Mouse (Mus musculus): ENCODE results near the gene Fgf22. TPM values are rescaled to one million over a fixed set of nuclear protein-coding genes. Genes with fewer than 3 reads are reported as not detected.

Fgf22 gene
- 2.5 and 3.9 TPM in 2 replicates for polyA plus RNA-seq (2015; fragmentation: Nextera tagmentation; extraction: Ambion mirVana)

DNA sequence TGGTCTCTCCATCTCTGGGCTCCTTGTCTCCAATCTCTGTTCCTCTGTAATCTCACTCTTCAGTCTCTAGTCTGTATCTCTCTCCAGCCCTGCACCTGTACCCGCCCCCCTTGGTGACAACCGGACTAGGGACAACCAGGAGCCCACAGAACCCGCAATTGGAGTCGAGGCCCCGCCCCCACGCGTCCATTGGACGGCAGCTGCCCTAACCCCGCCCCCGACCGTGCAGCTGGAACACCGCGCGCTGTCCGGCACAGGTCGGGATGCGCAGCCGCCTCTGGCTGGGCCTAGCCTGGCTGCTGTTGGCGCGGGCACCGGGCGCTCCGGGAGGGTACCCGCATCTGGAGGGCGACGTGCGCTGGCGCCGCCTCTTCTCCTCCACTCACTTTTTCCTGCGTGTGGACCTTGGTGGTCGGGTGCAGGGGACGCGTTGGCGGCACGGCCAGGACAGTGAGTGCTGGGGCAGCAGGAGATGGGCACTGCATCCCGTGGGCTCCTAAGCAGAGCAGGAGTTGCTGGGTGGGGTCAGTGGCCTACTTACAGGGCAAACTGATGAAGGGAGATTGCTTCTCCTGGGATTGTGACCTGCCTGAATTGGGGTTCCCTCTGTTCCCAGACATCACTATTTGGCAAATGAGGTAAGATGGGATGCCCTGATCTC, at the start of gene Fgf22:
Gene Fgf22 (plus strand): TSS at position 221 of the 661 bp plus-strand sequence.
- Histone ChIP-seq H3K27me3 (no peaks in the 10 kb centered on the region), H3K36me3 (peaks cover 38% of the 10 kb centered on the region), H3K4me1 (peaks cover 10% of the 10 kb centered on the region), H3K9me3 (replicated peaks) (no peaks in the 10 kb centered on the region), H3K9ac (peak within 1 kb of the TSS; percentile 18; the same call in 1 of the 2 replicates), H3K4me2 (replicated peaks) (peak within 1 kb of the TSS; percentile 63), H3K4me3 (replicated peaks) (peak within 1 kb of the TSS; percentile 31), H3K27ac (replicated peaks) (no peak within 1 kb of the TSS)
- WGBS: under 1% methylated on average over 36 of the region's 36 CpGs
- peak; percentile 79 for ATAC-seq (ENCODE audit: insufficient number of reproducible peaks, low FRiP score, low TSS enrichment, low read depth)

DNA sequence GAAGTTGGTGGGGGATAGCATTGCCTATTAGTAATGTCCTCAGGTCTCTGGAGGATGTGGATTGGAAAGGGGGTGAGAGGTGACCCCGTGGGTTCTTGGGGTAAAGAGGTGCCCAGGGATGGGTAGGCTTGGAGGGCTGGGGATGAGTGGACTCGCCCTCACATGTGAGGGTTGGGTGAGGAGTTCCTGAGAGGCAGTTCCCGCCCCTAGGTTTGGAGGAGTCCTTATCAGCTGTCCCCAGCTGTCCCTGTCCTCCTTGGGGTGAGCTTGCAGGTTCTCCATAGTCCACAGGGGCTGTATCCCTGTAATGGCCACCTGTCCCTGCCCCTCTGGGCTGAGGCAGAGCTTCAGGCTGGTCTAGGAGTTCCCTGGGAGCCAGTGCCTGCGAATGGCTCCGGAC, 48.9 kb upstream of the Fgf22 start:
- ATAC-seq (ENCODE audit: insufficient number of reproducible peaks, low FRiP score, low TSS enrichment, low read depth): no peak
- no peaks in the 10 kb centered on the region for H3K27me3 ChIP-seq
- H3K9ac ChIP-seq: 0 out of 2 replicates have a peak overlapping the region, but pooled peaks have one; percentile 99
- H3K9me3 ChIP-seq (replicated peaks): no peaks in the 10 kb centered on the region
- H3K4me1 ChIP-seq: peaks cover 41% of the 10 kb centered on the region
- peaks cover 30% of the 10 kb centered on the region for H3K36me3 ChIP-seq
- peak overlapping the region; percentile 83 for H3K4me3 ChIP-seq (replicated peaks)
- 77% methylated on average over 5 of the region's 5 CpGs for WGBS
- H3K27ac ChIP-seq (replicated peaks): 0 out of 2 replicates have a peak overlapping the region, but pooled peaks have one; percentile 1
- H3K4me2 ChIP-seq (replicated peaks): peak overlapping the region; percentile 78

DNA sequence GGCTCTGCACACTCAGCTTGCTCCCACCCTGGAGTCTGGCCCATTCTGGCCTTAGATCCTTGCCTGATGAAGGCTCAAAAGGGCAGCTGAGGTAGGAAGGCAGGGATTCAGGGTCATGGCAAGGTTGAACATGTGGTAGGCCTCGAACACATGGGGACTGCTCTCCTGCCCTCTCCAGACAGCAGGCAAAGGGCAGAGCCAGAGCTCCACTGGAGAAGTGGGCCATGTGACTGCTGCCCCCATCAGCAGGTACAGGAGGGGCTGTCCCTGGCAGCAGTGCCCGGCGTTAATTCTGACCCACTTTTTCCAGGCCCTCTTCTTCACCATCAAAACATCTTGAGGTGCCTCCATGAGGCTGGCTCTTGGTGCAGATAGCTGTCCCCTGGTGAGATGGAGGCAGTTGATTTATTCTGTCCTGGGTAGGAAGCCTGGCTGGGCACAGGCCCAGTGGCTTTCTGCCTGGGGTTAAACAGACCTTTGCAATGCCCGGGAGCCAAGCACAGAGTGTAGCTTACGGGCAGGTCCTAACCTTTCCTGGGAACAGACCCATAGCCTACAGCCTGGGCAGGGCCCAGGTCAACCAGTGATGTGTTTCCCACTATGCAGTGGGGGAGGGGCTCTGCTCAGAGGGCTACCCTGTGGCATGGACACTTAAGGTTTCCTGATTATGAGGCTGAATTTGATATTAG, 48.3 kb upstream of the Fgf22 start:
- Histone ChIP-seq H3K4me3 (replicated peaks) (no peak overlapping the region), H3K36me3 (peaks cover 36% of the 10 kb centered on the region), H3K9me3 (replicated peaks) (no peaks in the 10 kb centered on the region), H3K4me2 (replicated peaks) (peak overlapping the region; percentile 78), H3K4me1 (peaks cover 35% of the 10 kb centered on the region), H3K9ac (no peak overlapping the region; the same call in 1 of the 2 replicates), H3K27me3 (no peaks in the 10 kb centered on the region), H3K27ac (replicated peaks) (0 out of 2 replicates have a peak overlapping the region, but pooled peaks have one; percentile 1)
- no peak for ATAC-seq (ENCODE audit: insufficient number of reproducible peaks, low FRiP score, low TSS enrichment, low read depth)
- WGBS: 81% methylated on average over 5 of the region's 5 CpGs

DNA sequence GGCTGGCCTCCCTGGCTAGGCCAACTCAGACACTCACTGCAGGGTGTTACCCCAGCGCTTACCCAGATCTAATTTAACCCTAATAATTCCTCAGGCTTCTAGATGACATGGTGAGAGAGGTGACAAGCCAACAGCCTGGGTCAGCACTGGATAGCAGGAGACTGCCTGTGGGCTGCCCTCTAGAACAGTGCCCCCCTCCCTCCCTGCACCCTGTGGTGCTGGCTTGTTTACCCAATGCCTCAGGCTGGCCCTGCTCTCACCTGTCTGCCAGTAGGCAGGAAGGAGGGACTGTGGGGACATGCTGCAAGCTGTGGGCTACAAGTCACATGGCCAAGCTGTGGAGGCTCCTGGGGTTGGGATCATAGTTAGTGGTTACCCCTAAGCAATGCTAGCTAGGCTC, 47.7 kb upstream of the Fgf22 start:
- Histone ChIP-seq H3K4me2 (replicated peaks) (no peak overlapping the region), H3K4me3 (replicated peaks) (no peak overlapping the region), H3K27me3 (no peaks in the 10 kb centered on the region), H3K27ac (replicated peaks) (no peak overlapping the region), H3K9ac (no peak overlapping the region), H3K4me1 (peaks cover 33% of the 10 kb centered on the region), H3K9me3 (replicated peaks) (no peaks in the 10 kb centered on the region), H3K36me3 (peaks cover 42% of the 10 kb centered on the region)
- no peak for ATAC-seq (ENCODE audit: insufficient number of reproducible peaks, low FRiP score, low TSS enrichment, low read depth)
- 80% methylated on average over 1 of the region's 1 CpGs for WGBS

DNA sequence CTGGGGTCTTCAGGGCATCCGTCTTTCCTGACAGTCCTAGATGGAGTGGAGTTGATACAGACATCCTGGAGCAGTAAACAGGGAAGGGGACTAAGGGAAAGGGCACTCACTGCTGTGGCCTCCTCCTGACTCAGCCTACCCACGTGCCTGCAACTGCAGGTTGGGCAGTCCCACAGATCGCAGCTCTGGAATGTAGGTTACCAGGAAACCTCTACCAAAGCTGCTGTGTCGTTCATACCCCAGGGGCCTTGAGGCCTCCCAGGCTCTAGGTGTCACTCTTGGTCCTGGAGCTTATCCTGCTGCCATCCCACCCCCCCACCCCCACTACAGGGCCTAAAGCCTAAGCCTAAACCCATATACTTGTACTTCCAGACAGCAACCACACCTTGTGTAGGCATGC, 47.1 kb upstream of the Fgf22 start:
- H3K9me3 ChIP-seq (replicated peaks): no peaks in the 10 kb centered on the region
- H3K27ac ChIP-seq (replicated peaks): no peak overlapping the region
- no peaks in the 10 kb centered on the region for H3K27me3 ChIP-seq
- no peak overlapping the region for H3K9ac ChIP-seq
- no peak for ATAC-seq (ENCODE audit: insufficient number of reproducible peaks, low FRiP score, low TSS enrichment, low read depth)
- H3K4me2 ChIP-seq (replicated peaks): no peak overlapping the region
- H3K4me3 ChIP-seq (replicated peaks): no peak overlapping the region
- 57% methylated on average over 4 of the region's 4 CpGs for WGBS
- H3K4me1 ChIP-seq: peaks cover 33% of the 10 kb centered on the region
- H3K36me3 ChIP-seq: peaks cover 42% of the 10 kb centered on the region

GRCm38 (mm10) chr10:79708668-79709067, 46.2 kb upstream of the Fgf22 start:
- no peak for ATAC-seq (ENCODE audit: insufficient number of reproducible peaks, low FRiP score, low TSS enrichment, low read depth)
- Histone ChIP-seq H3K4me1 (peaks cover 31% of the 10 kb centered on the region), H3K4me3 (replicated peaks) (no peak overlapping the region), H3K36me3 (peaks cover 42% of the 10 kb centered on the region), H3K4me2 (replicated peaks) (no peak overlapping the region), H3K27me3 (no peaks in the 10 kb centered on the region), H3K9me3 (replicated peaks) (no peaks in the 10 kb centered on the region), H3K9ac (no peak overlapping the region), H3K27ac (replicated peaks) (no peak overlapping the region)
- WGBS: 87% methylated on average over 21 of the region's 21 CpGs

DNA sequence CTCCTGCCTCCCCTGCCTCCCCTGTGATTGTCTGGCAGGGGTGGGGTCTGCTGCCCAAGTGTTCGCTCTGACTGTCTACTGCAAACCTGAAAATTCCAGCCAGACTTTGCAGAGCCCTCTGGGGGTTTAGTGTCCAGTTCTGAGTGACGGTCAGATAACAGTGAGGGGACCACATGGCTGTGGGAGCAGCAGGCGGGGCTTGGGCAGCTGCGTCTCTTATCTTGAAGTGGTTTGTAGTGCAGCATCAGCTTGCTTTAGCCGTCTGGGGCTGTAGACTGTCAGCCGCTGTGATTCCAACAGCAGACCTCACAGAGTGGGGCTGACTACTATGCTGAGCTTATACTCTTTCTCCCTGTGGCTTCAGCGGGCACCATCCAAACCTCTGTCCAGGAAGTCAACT, 45.6 kb upstream of the Fgf22 start:
- no peak overlapping the region for H3K9ac ChIP-seq

DNA sequence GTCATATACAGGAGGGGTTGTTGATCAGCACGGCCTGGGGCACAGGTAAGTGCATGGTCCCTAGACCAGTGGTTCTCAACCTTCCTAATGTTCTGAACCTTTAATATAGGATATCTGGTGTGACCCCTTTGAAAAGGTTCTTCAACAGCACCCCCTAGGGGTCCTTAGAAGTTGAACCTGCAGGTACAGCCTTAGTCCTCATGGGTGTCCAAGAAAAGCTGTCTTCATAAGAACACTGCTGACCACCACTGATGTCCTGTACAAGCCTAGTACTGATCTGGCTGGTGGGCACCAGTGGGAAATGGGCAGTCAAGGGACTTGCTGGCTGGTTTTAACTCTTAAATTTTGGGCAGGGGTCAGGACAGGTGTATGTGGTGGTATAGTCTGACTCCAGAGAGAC, 42.8 kb upstream of the Fgf22 start:
- WGBS: 81% methylated on average over 1 of the region's 1 CpGs
- peaks cover 18% of the 10 kb centered on the region for H3K4me1 ChIP-seq
- H3K4me2 ChIP-seq (replicated peaks): no peak overlapping the region
- peaks cover 33% of the 10 kb centered on the region for H3K27me3 ChIP-seq
- no peak overlapping the region for H3K4me3 ChIP-seq (replicated peaks)
- H3K9me3 ChIP-seq (replicated peaks): no peaks in the 10 kb centered on the region
- no peak overlapping the region for H3K27ac ChIP-seq (replicated peaks)
- peaks cover 42% of the 10 kb centered on the region for H3K36me3 ChIP-seq
- no peak overlapping the region for H3K9ac ChIP-seq
- no peak for ATAC-seq (ENCODE audit: insufficient number of reproducible peaks, low FRiP score, low TSS enrichment, low read depth)

More for the DNA sequence above, 45.6 kb upstream of the Fgf22 start:
- H3K4me1 ChIP-seq: peaks cover 29% of the 10 kb centered on the region
- H3K4me3 ChIP-seq (replicated peaks): no peak overlapping the region
- ATAC-seq (ENCODE audit: insufficient number of reproducible peaks, low FRiP score, low TSS enrichment, low read depth): no peak
- 67% methylated on average over 7 of the region's 7 CpGs for WGBS
- peaks cover 42% of the 10 kb centered on the region for H3K36me3 ChIP-seq
- no peaks in the 10 kb centered on the region for H3K9me3 ChIP-seq (replicated peaks)
- peaks cover 6% of the 10 kb centered on the region for H3K27me3 ChIP-seq
- no peak overlapping the region for H3K4me2 ChIP-seq (replicated peaks)
- no peak overlapping the region for H3K27ac ChIP-seq (replicated peaks)

GRCm38 (mm10) chr10:79712499-79713126, 42.3 kb upstream of the Fgf22 start:
- WGBS: 17% methylated on average over 6 of the region's 6 CpGs
- peaks cover 18% of the 10 kb centered on the region for H3K4me1 ChIP-seq
- peaks cover 38% of the 10 kb centered on the region for H3K36me3 ChIP-seq
- peaks cover 39% of the 10 kb centered on the region for H3K27me3 ChIP-seq
- no peak overlapping the region for H3K27ac ChIP-seq (replicated peaks)
- H3K9ac ChIP-seq: no peak overlapping the region
- no peak overlapping the region for H3K4me2 ChIP-seq (replicated peaks)
- no peak overlapping the region for H3K4me3 ChIP-seq (replicated peaks)
- no peaks in the 10 kb centered on the region for H3K9me3 ChIP-seq (replicated peaks)
- ATAC-seq (ENCODE audit: insufficient number of reproducible peaks, low FRiP score, low TSS enrichment, low read depth): no peak

DNA sequence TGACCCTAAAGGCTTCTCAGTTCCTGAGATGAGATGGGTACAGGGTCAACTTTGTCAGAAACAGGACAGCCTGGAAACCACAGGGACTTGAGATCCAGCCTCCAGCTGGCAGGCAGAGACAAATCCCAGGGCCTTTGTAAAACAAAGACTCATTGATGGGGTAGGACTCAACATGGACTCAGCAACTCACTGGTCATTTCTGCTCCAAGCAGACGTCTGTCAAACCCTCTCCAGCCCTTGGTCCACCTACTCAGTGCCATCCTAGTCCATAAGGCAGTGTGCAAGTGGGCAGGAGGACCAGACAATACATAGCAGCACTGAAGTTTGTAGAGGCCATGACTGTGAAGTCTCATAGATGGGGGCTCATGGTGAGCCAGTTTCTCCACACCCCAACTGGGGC, 41.7 kb upstream of the Fgf22 start:
- Histone ChIP-seq H3K9ac (no peak overlapping the region), H3K4me2 (replicated peaks) (no peak overlapping the region), H3K27me3 (peaks cover 44% of the 10 kb centered on the region), H3K4me3 (replicated peaks) (no peak overlapping the region), H3K27ac (replicated peaks) (no peak overlapping the region), H3K4me1 (peaks cover 21% of the 10 kb centered on the region), H3K9me3 (replicated peaks) (no peaks in the 10 kb centered on the region), H3K36me3 (peaks cover 37% of the 10 kb centered on the region)
- WGBS: 22% methylated on average over 1 of the region's 1 CpGs
- no peak for ATAC-seq (ENCODE audit: insufficient number of reproducible peaks, low FRiP score, low TSS enrichment, low read depth)

GRCm38 (mm10) chr10:79714996-79715395, 39.9 kb upstream of the Fgf22 start:
- peaks cover 21% of the 10 kb centered on the region for H3K4me1 ChIP-seq
- no peak overlapping the region for H3K4me2 ChIP-seq (replicated peaks)
- H3K4me3 ChIP-seq (replicated peaks): no peak overlapping the region
- H3K27me3 ChIP-seq: peaks cover 59% of the 10 kb centered on the region
- H3K27ac ChIP-seq (replicated peaks): no peak overlapping the region
- ATAC-seq (ENCODE audit: insufficient number of reproducible peaks, low FRiP score, low TSS enrichment, low read depth): no peak
- 66% methylated on average over 4 of the region's 4 CpGs for WGBS
- no peak overlapping the region for H3K9ac ChIP-seq
- peaks cover 21% of the 10 kb centered on the region for H3K36me3 ChIP-seq
- no peaks in the 10 kb centered on the region for H3K9me3 ChIP-seq (replicated peaks)

All from embryonic facial prominence, embryonic 15.5 days (tissue).